Mouse (Mus musculus) thymus, adult 2 months (tissue): ENCODE results near the gene Eapp. TPM values are rescaled to one million over a fixed set of nuclear protein-coding genes. Genes with fewer than 3 reads are reported as not detected.

Source experiments
- DNase-seq: peaks from one replicate; pipeline ENCODE4 v3.0.0; 2021
- H3K27ac ChIP-seq: fragments of 200-500 bp; 2 replicates; pipeline ENCODE4 v1.5.1; 2012; ENCODE audit warnings: low read length, control low read depth; ENCODE audit not compliant: control insufficient read depth, insufficient read depth
- H3K27me3 ChIP-seq: fragments of 200-500 bp; 2 replicates; pipeline ENCODE4 v1.6.1; 2012; ENCODE audit warnings: mild to moderate bottlenecking, low read length, moderate library complexity, mixed read lengths; ENCODE audit not compliant: control insufficient read depth, insufficient read depth
- H3K36me3 ChIP-seq: fragments of 200-500 bp; 2 replicates; pipeline ENCODE4 v1.6.1; 2012; ENCODE audit warnings: mild to moderate bottlenecking, low read length, moderate library complexity; ENCODE audit not compliant: control insufficient read depth, insufficient read depth
- H3K4me1 ChIP-seq: fragments of 200-500 bp; replicated peaks from 2 replicates; pipeline ENCODE4 v1.6.1; 2012; ENCODE audit warnings: low read length; ENCODE audit not compliant: control insufficient read depth, insufficient read depth
- H3K4me3 ChIP-seq: fragments of 200-500 bp; 2 replicates; pipeline ENCODE4 v1.5.1; 2012; ENCODE audit warnings: mild to moderate bottlenecking, low read length, control low read depth, moderate library complexity; ENCODE audit not compliant: control insufficient read depth, insufficient read depth
- CTCF ChIP-seq: fragments of 200-500 bp; IDR thresholded peaks from 2 replicates; pipeline ENCODE4 v1.5.1; 2012; ENCODE audit warnings: mild to moderate bottlenecking, control low read depth, low read length, moderate library complexity, borderline replicate concordance; ENCODE audit not compliant: control insufficient read depth, poor library complexity, insufficient read depth; ENCODE audit errors: extremely low read depth
- POLR2A ChIP-seq: fragments of 200-500 bp; IDR thresholded peaks from 2 replicates; pipeline ENCODE4 v1.6.1; 2012; ENCODE audit warnings: mild to moderate bottlenecking, low read length, control low read depth, moderate library complexity; ENCODE audit not compliant: control insufficient read depth, poor library complexity, insufficient read depth; ENCODE audit errors: extremely low read depth
- WGBS: fragments of 180-500 bp; shearing (Covaris S2); methylation state at CpG from one replicate; pipeline ENCODE4 v1.1.7; 2018; 5-methylcytosine and 5-hydroxymethylcytosine counted together
- polyA plus RNA-seq: library from polyadenylated mRNA; depleted of rRNA; stranded (reverse); fragments of >200 nt; gene quantifications from 2 replicates; pipeline ENCODE4 v1.2.3, GENCODE M21; 2012; rRNA removed

Eapp gene
- polyA plus RNA-seq, 1 experiment, result 8.8 TPM

DNA sequence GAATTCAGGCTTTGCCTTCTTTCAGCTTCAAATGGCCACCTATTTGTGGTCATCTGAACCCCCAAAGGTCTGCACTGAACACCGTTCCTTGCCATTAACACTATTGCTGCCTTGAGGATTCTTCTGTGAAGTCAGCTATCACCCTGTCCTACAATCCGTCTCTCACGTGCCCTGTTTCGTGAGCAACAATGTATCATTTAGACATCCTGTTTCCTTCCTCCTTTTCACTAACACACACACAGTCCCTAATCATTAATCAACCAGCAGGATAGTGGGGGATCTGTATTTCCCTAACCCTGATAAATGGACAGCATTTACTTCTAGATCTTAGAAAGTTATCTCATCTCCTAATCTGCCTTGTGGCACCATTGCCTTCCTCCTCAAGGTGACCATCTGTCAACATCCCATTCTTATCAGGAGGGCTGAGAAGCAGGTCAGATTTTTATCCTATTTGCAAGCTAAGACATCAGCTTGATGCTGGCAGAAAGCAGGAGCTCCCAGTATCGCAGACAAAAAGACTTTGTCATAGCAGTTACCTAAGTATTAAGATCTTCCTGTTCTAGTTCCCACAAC lies 52.3 kb downstream of the Eapp start:
- Histone ChIP-seq H3K27me3 (no peaks in the 10 kb centered on the region), H3K36me3 (no peaks in the 10 kb centered on the region), H3K4me3 (no peak overlapping the region), H3K4me1 (no peaks in the 10 kb centered on the region), H3K27ac (no peak overlapping the region)
- TF ChIP-seq POLR2A (no peak), CTCF (no peak)
- WGBS, result 67% methylated on average over 5 of the region's 5 CpGs
- no peak for DNase-seq

GRCm38 (mm10) chr12:54641374-54641773 lies 54.3 kb downstream of the Eapp start:
- Histone ChIP-seq H3K27me3 (no peaks in the 10 kb centered on the region), H3K4me3 (no peak overlapping the region), H3K4me1 (no peaks in the 10 kb centered on the region), H3K27ac (no peak overlapping the region), H3K36me3 (no peaks in the 10 kb centered on the region)
- no peak for TF ChIP-seq CTCF
- TF ChIP-seq POLR2A, result no peak
- no peak for DNase-seq
- WGBS, result 98% methylated on average over 4 of the region's 4 CpGs

- H3K4me1 ChIP-seq, result no peaks in the 10 kb centered on the region
- DNase-seq, result no peak
- H3K36me3 ChIP-seq, result no peaks in the 10 kb centered on the region
- no peak for TF ChIP-seq POLR2A
- no peak for TF ChIP-seq CTCF
- H3K27ac ChIP-seq, result no peak overlapping the region
- no peaks in the 10 kb centered on the region for H3K27me3 ChIP-seq
- no peak overlapping the region for H3K4me3 ChIP-seq
- 95% methylated on average over 6 of the region's 6 CpGs for WGBS
These were observed 55.4 kb downstream of the Eapp start for GRCm38 (mm10) chr12:54640259-54640658.

GRCm38 (mm10) chr12:54637033-54637432 lies 58.7 kb downstream of the Eapp start:
- TF ChIP-seq CTCF, result no peak
- TF ChIP-seq POLR2A, result no peak

GRCm38 (mm10) chr12:54632141-54632540 lies 63.6 kb downstream of the Eapp start:
- TF ChIP-seq CTCF, result no peak
- TF ChIP-seq POLR2A, result no peak
- no peaks in the 10 kb centered on the region for H3K36me3 ChIP-seq
- no peak overlapping the region for H3K27ac ChIP-seq
- no peak for DNase-seq
- 96% methylated on average over 2 of the region's 2 CpGs for WGBS
- no peak overlapping the region for H3K4me3 ChIP-seq
- no peaks in the 10 kb centered on the region for H3K27me3 ChIP-seq
- no peaks in the 10 kb centered on the region for H3K4me1 ChIP-seq

More at GRCm38 (mm10) chr12:54637033-54637432, 58.7 kb downstream of the Eapp start:
- Histone ChIP-seq H3K27ac (no peak overlapping the region), H3K4me1 (no peaks in the 10 kb centered on the region), H3K36me3 (no peaks in the 10 kb centered on the region), H3K4me3 (no peak overlapping the region), H3K27me3 (no peaks in the 10 kb centered on the region)
- no peak for DNase-seq
- WGBS, result 79% methylated on average over 1 of the region's 1 CpGs

GRCm38 (mm10) chr12:54621942-54622341 lies 73.8 kb downstream of the Eapp start:
- no peak overlapping the region for H3K27ac ChIP-seq
- H3K27me3 ChIP-seq, result no peaks in the 10 kb centered on the region
- WGBS, result 92% methylated on average over 2 of the region's 2 CpGs
- H3K4me1 ChIP-seq, result no peaks in the 10 kb centered on the region
- no peak overlapping the region for H3K4me3 ChIP-seq
- no peak for TF ChIP-seq POLR2A
- TF ChIP-seq CTCF, result no peak
- no peak for DNase-seq
- H3K36me3 ChIP-seq, result no peaks in the 10 kb centered on the region

Other genes with a start within 250 kb of the Eapp start
- gene Sptssa, start 39.3 kb downstream of the Eapp start, polyA plus RNA-seq, result 92.1 and 97.8 TPM in 2 replicates
- gene Snx6, start 99.8 kb upstream of the Eapp start, polyA plus RNA-seq, result 25.2 and 27.3 TPM in 2 replicates
- gene Cfl2, start 167.0 kb upstream of the Eapp start, polyA plus RNA-seq, result 9.4 and 11.5 TPM in 2 replicates